Mouse (Mus musculus): ENCODE results near the gene Setd5. TPM values are rescaled to one million over a fixed set of nuclear protein-coding genes. Genes with fewer than 3 reads are reported as not detected.

The Setd5 gene
- polyA plus RNA-seq, 1 experiment from 2014 or later = 57.9 TPM

DNA sequence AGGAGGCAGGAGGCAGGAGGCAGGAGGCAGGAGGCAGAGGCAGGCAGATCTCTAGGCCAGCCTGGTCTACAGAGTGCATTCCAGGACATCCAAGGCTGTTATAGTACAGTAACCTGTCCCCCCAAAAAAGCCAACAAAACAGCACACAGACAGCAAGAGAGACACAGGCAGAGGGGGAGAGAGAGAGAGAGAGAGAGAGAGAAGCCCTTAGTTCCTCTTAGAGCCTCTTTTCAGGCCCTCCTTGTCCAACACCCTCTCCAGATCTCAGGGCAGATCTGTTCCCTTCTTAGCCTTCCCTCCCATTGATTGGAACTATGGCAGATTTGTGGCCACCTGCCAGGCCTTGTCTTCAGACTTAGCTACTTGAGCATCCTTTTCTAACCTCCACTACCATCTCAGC lies 86.3 kb downstream of the Setd5 start:
- H3K4me1 ChIP-seq (ENCODE audit: control insufficient read depth, insufficient read depth, low read length) = no peaks in the 10 kb centered on the region
- no peaks in the 10 kb centered on the region for H3K27me3 ChIP-seq (ENCODE audit: control insufficient read depth, insufficient read depth, low read length)
- no peak overlapping the region for H3K27ac ChIP-seq (replicated peaks; ENCODE audit: low read depth, low read length)
- no peak overlapping the region for H3K9ac ChIP-seq (replicated peaks; ENCODE audit: low read length)
- no peak overlapping the region for H3K4me3 ChIP-seq (replicated peaks; ENCODE audit: low read depth, low read length)
- DNase-seq (no peak), ATAC-seq (ENCODE audit: low FRiP score, low TSS enrichment) (no peak)
- H3K4me2 ChIP-seq (ENCODE audit: low read length) = no peak overlapping the region
- peaks cover 11% of the 10 kb centered on the region for H3K36me3 ChIP-seq (ENCODE audit: control insufficient read depth, insufficient read depth, low read length)
- no peaks in the 10 kb centered on the region for H3K9me3 ChIP-seq (ENCODE audit: control insufficient read depth, low read length)

GRCm38 (mm10) chr6:113166661-113167251 lies 89.6 kb downstream of the Setd5 start:
- H3K4me3 ChIP-seq (replicated peaks; ENCODE audit: low read depth, low read length) = no peak overlapping the region
- WGBS = 74% methylated on average over 17 of the region's 17 CpGs
- no peaks in the 10 kb centered on the region for H3K4me1 ChIP-seq (ENCODE audit: control insufficient read depth, insufficient read depth, low read length)
- H3K27ac ChIP-seq (replicated peaks; ENCODE audit: low read depth, low read length) = no peak overlapping the region
- H3K9me3 ChIP-seq (ENCODE audit: control insufficient read depth, low read length) = no peaks in the 10 kb centered on the region
- H3K9ac ChIP-seq (replicated peaks; ENCODE audit: low read length) = no peak overlapping the region
- H3K4me2 ChIP-seq (ENCODE audit: low read length) = no peak overlapping the region
- no peaks in the 10 kb centered on the region for H3K27me3 ChIP-seq (ENCODE audit: control insufficient read depth, insufficient read depth, low read length)
- H3K36me3 ChIP-seq (ENCODE audit: control insufficient read depth, insufficient read depth, low read length) = peaks cover 14% of the 10 kb centered on the region
- DNase-seq = peak; percentile 63
- ATAC-seq (ENCODE audit: low FRiP score, low TSS enrichment) = no peak

DNA sequence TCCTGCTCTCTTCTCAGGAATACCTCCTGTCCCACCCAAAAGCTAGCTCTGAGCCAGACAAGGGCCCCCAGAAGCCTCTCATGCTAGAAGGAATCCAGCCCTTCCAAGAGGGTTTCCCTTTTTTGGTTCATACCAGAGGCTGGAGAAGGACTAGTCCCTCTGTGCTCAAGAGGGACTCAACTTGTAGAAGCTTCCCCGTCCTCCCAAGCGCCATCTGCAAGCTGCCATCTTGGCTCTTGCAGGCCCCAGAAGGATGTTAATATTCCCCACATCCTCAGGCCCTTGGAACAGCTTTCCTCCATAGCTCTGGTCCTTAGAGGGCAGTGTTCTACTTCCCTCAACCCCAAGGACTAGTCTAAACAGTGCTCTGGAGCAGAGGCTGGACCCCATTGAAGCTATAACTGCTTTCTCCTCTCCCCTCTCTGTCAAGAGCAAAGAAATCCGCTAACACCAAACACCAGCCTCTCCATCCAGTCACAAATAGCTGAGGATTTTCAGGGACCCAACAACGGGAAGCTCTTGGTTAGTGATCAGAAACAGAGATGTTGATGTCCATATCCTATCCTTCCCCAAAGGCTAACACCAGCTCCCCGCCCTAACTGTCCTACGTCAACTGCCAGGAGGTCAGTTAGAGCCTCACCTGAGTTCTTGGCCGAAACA lies 91.3 kb downstream of the Setd5 start:
- DNase-seq (no peak), ATAC-seq (ENCODE audit: low FRiP score, low TSS enrichment) (no peak)
- no peaks in the 10 kb centered on the region for H3K4me1 ChIP-seq (ENCODE audit: control insufficient read depth, insufficient read depth, low read length)
- H3K27me3 ChIP-seq (ENCODE audit: control insufficient read depth, insufficient read depth, low read length) = no peaks in the 10 kb centered on the region
- H3K9ac ChIP-seq (replicated peaks; ENCODE audit: low read length) = no peak overlapping the region
- H3K36me3 ChIP-seq (ENCODE audit: control insufficient read depth, insufficient read depth, low read length) = peaks cover 24% of the 10 kb centered on the region
- H3K9me3 ChIP-seq (ENCODE audit: control insufficient read depth, low read length) = no peaks in the 10 kb centered on the region
- no peak overlapping the region for H3K4me3 ChIP-seq (replicated peaks; ENCODE audit: low read depth, low read length)
- H3K4me2 ChIP-seq (ENCODE audit: low read length) = no peak overlapping the region
- no peak overlapping the region for H3K27ac ChIP-seq (replicated peaks; ENCODE audit: low read depth, low read length)
- 91% methylated on average over 7 of the region's 7 CpGs for WGBS

DNA sequence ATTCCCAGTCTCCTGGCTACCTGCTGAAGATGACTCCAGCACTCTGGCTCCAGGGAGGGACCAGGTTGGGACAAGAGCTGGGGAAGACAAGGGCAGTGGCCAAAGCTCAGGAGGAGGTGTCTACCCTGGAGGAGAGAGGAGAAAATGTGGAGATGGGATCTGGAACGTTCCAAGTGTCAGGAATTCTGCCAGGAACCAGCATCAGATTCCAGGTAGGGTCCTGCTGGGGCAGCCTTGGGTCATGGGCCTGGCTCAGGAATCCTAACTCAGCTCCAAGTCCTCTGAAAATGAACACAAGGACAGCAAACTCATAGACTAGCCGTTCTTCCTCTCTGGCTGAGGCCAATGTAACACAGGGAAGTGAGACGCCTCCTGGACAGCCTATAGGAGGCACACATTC lies 92.7 kb downstream of the Setd5 start:
- WGBS = 81% methylated on average over 3 of the region's 3 CpGs
- Histone ChIP-seq H3K4me1 (ENCODE audit: control insufficient read depth, insufficient read depth, low read length) (no peaks in the 10 kb centered on the region), H3K9me3 (ENCODE audit: control insufficient read depth, low read length) (no peaks in the 10 kb centered on the region), H3K27me3 (ENCODE audit: control insufficient read depth, insufficient read depth, low read length) (no peaks in the 10 kb centered on the region), H3K4me2 (ENCODE audit: low read length) (no peak overlapping the region), H3K27ac (replicated peaks; ENCODE audit: low read depth, low read length) (no peak overlapping the region), H3K4me3 (replicated peaks; ENCODE audit: low read depth, low read length) (no peak overlapping the region), H3K36me3 (ENCODE audit: control insufficient read depth, insufficient read depth, low read length) (peaks cover 34% of the 10 kb centered on the region), H3K9ac (replicated peaks; ENCODE audit: low read length) (no peak overlapping the region)
- DNase-seq (no peak), ATAC-seq (ENCODE audit: low FRiP score, low TSS enrichment) (no peak)

DNA sequence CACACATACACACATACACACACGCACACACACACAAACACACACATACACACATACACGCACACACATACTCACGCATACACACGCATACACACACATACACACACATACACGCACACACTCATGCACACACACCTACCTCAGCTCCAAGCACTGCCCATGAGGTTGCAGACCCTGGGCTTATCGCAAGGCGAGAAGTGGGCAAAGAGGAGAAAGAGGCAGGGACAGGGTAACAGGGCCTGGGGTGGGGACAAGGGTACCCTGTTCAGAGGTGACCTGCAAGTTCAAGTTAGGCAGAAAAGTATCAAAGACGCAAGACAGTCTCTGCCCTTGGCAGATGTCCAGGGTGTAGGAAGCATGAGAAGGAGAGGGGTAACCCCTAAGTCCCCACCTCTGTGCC lies 93.5 kb downstream of the Setd5 start:
- Histone ChIP-seq H3K4me2 (ENCODE audit: low read length) (no peak overlapping the region), H3K36me3 (ENCODE audit: control insufficient read depth, insufficient read depth, low read length) (peaks cover 41% of the 10 kb centered on the region), H3K9ac (replicated peaks; ENCODE audit: low read length) (no peak overlapping the region), H3K27ac (replicated peaks; ENCODE audit: low read depth, low read length) (no peak overlapping the region), H3K9me3 (ENCODE audit: control insufficient read depth, low read length) (no peaks in the 10 kb centered on the region), H3K4me3 (replicated peaks; ENCODE audit: low read depth, low read length) (no peak overlapping the region), H3K27me3 (ENCODE audit: control insufficient read depth, insufficient read depth, low read length) (no peaks in the 10 kb centered on the region), H3K4me1 (ENCODE audit: control insufficient read depth, insufficient read depth, low read length) (no peaks in the 10 kb centered on the region)
- WGBS = 93% methylated on average over 8 of the region's 8 CpGs
- DNase-seq (no peak), ATAC-seq (ENCODE audit: low FRiP score, low TSS enrichment) (no peak)

DNA sequence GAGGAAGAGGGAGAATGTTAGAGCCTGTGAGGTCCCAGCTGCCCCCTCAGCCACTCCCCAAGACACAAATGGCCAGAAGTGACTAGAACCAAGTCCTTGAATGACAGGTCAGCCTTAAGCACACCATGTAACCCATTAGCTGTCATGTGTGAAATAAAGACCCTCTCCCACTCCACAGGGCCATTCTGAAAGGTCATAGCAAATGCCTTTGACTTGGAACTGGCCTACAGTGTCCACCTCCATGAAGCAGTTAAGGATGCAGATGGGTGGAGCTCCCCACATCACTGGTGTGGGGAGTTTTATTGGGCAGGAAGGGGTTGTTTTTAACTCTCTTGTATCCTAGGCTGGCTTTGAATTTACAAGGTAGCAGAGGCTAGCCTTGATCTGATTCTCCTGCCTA lies 94.8 kb downstream of the Setd5 start:
- Histone ChIP-seq H3K27me3 (ENCODE audit: control insufficient read depth, insufficient read depth, low read length) (no peaks in the 10 kb centered on the region), H3K9ac (replicated peaks; ENCODE audit: low read length) (no peak overlapping the region), H3K4me2 (ENCODE audit: low read length) (no peak overlapping the region), H3K4me3 (replicated peaks; ENCODE audit: low read depth, low read length) (no peak overlapping the region), H3K9me3 (ENCODE audit: control insufficient read depth, low read length) (no peaks in the 10 kb centered on the region), H3K27ac (replicated peaks; ENCODE audit: low read depth, low read length) (no peak overlapping the region), H3K4me1 (ENCODE audit: control insufficient read depth, insufficient read depth, low read length) (no peaks in the 10 kb centered on the region), H3K36me3 (ENCODE audit: control insufficient read depth, insufficient read depth, low read length) (peaks cover 48% of the 10 kb centered on the region)
- DNase-seq (no peak), ATAC-seq (ENCODE audit: low FRiP score, low TSS enrichment) (no peak)

- no peak overlapping the region for H3K4me2 ChIP-seq (ENCODE audit: low read length)
- DNase-seq (peak; percentile 73), ATAC-seq (ENCODE audit: low FRiP score, low TSS enrichment) (no peak; the same call in 1 of the 2 replicates)
- no peak overlapping the region for H3K9ac ChIP-seq (replicated peaks; ENCODE audit: low read length)
- H3K36me3 ChIP-seq (ENCODE audit: control insufficient read depth, insufficient read depth, low read length) = peaks cover 48% of the 10 kb centered on the region
- no peaks in the 10 kb centered on the region for H3K27me3 ChIP-seq (ENCODE audit: control insufficient read depth, insufficient read depth, low read length)
- no peaks in the 10 kb centered on the region for H3K9me3 ChIP-seq (ENCODE audit: control insufficient read depth, low read length)
- WGBS = 59% methylated on average over 1 of the region's 1 CpGs
- H3K4me3 ChIP-seq (replicated peaks; ENCODE audit: low read depth, low read length) = no peak overlapping the region
- no peaks in the 10 kb centered on the region for H3K4me1 ChIP-seq (ENCODE audit: control insufficient read depth, insufficient read depth, low read length)
- H3K27ac ChIP-seq (replicated peaks; ENCODE audit: low read depth, low read length) = no peak overlapping the region
These were observed 95.4 kb downstream of the Setd5 start for GRCm38 (mm10) chr6:113172568-113172967.

GRCm38 (mm10) chr6:113175469-113175868 lies 98.3 kb downstream of the Setd5 start:
- H3K36me3 ChIP-seq (ENCODE audit: control insufficient read depth, insufficient read depth, low read length) = peaks cover 46% of the 10 kb centered on the region
- no peak overlapping the region for H3K4me3 ChIP-seq (replicated peaks; ENCODE audit: low read depth, low read length)
- no peak overlapping the region for H3K27ac ChIP-seq (replicated peaks; ENCODE audit: low read depth, low read length)
- H3K4me1 ChIP-seq (ENCODE audit: control insufficient read depth, insufficient read depth, low read length) = peaks cover 18% of the 10 kb centered on the region
- no peak for ATAC-seq (ENCODE audit: low FRiP score, low TSS enrichment)
- no peak overlapping the region for H3K4me2 ChIP-seq (ENCODE audit: low read length)
- no peaks in the 10 kb centered on the region for H3K27me3 ChIP-seq (ENCODE audit: control insufficient read depth, insufficient read depth, low read length)
- 94% methylated on average over 3 of the region's 3 CpGs for WGBS
- no peak for DNase-seq
- H3K9me3 ChIP-seq (ENCODE audit: control insufficient read depth, low read length) = no peaks in the 10 kb centered on the region
- no peak overlapping the region for H3K9ac ChIP-seq (replicated peaks; ENCODE audit: low read length)

DNA sequence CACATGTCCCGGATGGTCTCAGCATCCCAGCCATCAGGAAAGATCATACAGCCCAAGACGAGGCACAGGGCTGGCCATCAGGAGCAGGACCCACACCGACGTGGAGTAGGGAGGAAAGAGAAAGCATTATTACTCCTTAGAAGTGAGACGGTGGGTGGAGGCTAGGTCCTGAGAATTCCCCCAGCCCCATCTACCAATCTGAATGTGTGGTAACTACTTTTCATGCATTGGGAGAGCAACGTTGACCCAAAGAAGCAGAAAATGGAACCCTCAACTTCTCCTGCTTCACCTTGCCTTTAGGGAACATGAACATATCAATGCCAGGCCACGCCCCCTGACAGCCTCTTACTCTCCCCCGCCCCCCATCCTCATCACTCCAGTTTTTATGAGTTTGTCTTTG lies 99.4 kb downstream of the Setd5 start:
- no peaks in the 10 kb centered on the region for H3K27me3 ChIP-seq (ENCODE audit: control insufficient read depth, insufficient read depth, low read length)
- DNase-seq (no peak), ATAC-seq (ENCODE audit: low FRiP score, low TSS enrichment) (no peak)
- no peak overlapping the region for H3K4me2 ChIP-seq (ENCODE audit: low read length)
- H3K36me3 ChIP-seq (ENCODE audit: control insufficient read depth, insufficient read depth, low read length) = peaks cover 35% of the 10 kb centered on the region
- WGBS = 92% methylated on average over 8 of the region's 8 CpGs
- no peak overlapping the region for H3K4me3 ChIP-seq (replicated peaks; ENCODE audit: low read depth, low read length)
- H3K9ac ChIP-seq (replicated peaks; ENCODE audit: low read length) = no peak overlapping the region
- no peaks in the 10 kb centered on the region for H3K9me3 ChIP-seq (ENCODE audit: control insufficient read depth, low read length)
- peaks cover 18% of the 10 kb centered on the region for H3K4me1 ChIP-seq (ENCODE audit: control insufficient read depth, insufficient read depth, low read length)
- H3K27ac ChIP-seq (replicated peaks; ENCODE audit: low read depth, low read length) = no peak overlapping the region

Measured in midbrain, embryonic 14.5 days (tissue).